Mouse (Mus musculus): ENCODE data around the gene Tmem174. TPM values are rescaled to one million over a fixed set of nuclear protein-coding genes. Genes with fewer than 3 reads are reported as not detected.

The Tmem174 gene
- polyA plus RNA-seq, 1 experiment from 2014 or later = not detected

DNA sequence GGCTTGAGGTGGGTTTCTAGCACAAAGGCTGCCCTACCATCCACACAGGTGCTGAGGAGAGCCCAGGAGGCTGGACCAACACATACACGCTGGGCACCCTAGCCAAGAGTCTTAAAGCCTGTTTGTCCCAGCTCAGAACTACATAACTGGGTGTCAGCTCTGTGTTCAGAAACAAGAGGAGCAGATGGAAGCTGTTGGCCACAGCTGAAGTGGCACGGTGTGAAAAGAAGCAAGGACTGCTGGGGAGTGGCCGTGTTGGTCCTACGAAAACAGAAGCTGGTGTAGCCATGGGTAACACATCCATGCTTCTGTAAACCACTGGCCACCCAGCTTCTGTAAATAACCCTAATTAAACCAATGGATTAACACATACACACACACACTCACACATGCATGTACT, 18.1 kb upstream of the Tmem174 start:
- Histone ChIP-seq H3K36me3 (replicated peaks) (no peaks in the 10 kb centered on the region), H3K27me3 (no peaks in the 10 kb centered on the region), H3K9ac (no peak overlapping the region), H3K4me1 (no peaks in the 10 kb centered on the region), H3K27ac (no peak overlapping the region), H3K4me2 (no peak overlapping the region), H3K4me3 (replicated peaks) (no peak overlapping the region), H3K9me3 (no peaks in the 10 kb centered on the region)
- ATAC-seq (ENCODE audit: low FRiP score) = no peak
- WGBS = 89% methylated on average over 4 of the region's 4 CpGs

- Histone ChIP-seq H3K4me2 (no peak overlapping the region), H3K4me1 (no peaks in the 10 kb centered on the region), H3K9me3 (no peaks in the 10 kb centered on the region), H3K9ac (no peak overlapping the region), H3K27me3 (no peaks in the 10 kb centered on the region), H3K27ac (no peak overlapping the region), H3K36me3 (replicated peaks) (no peaks in the 10 kb centered on the region), H3K4me3 (replicated peaks) (no peak overlapping the region)
- 85% methylated on average over 10 of the region's 10 CpGs for WGBS
- ATAC-seq (ENCODE audit: low FRiP score) = no peak
Observed at GRCm38 (mm10) chr13:98654129-98654939, 17.1 kb upstream of the Tmem174 start.

DNA sequence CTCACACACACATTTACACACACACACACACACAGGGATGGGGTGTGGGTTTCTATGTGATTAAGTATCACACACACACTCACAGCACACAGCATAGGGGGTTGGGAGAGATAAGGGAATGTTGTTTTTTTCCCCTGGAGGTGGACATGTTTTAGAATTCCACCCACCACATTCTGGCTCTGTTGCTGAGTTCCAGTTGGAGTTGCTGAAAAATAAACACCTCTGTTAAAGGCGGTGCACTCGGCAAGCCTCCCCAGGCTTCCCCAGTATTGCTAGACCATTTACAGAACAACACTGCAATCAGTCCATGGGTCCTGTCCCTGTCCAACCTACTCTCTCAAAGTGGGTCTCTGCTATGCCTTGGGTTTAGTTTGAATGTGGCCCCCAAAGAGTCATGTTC, 15.0 kb upstream of the Tmem174 start:
- no peak overlapping the region for H3K9ac ChIP-seq
- 93% methylated on average over 2 of the region's 2 CpGs for WGBS
- no peaks in the 10 kb centered on the region for H3K4me1 ChIP-seq
- 0 out of 2 replicates have a peak, but pooled peaks cover 3% of the 10 kb centered on the region for H3K9me3 ChIP-seq
- no peaks in the 10 kb centered on the region for H3K36me3 ChIP-seq (replicated peaks)
- no peak overlapping the region for H3K27ac ChIP-seq
- no peaks in the 10 kb centered on the region for H3K27me3 ChIP-seq
- ATAC-seq (ENCODE audit: low FRiP score) = no peak
- no peak overlapping the region for H3K4me3 ChIP-seq (replicated peaks)
- no peak overlapping the region for H3K4me2 ChIP-seq

- H3K36me3 ChIP-seq (replicated peaks) = no peaks in the 10 kb centered on the region
- 80% methylated on average over 17 of the region's 17 CpGs for WGBS
Observed at GRCm38 (mm10) chr13:98651228-98651977, 14.2 kb upstream of the Tmem174 start.

DNA sequence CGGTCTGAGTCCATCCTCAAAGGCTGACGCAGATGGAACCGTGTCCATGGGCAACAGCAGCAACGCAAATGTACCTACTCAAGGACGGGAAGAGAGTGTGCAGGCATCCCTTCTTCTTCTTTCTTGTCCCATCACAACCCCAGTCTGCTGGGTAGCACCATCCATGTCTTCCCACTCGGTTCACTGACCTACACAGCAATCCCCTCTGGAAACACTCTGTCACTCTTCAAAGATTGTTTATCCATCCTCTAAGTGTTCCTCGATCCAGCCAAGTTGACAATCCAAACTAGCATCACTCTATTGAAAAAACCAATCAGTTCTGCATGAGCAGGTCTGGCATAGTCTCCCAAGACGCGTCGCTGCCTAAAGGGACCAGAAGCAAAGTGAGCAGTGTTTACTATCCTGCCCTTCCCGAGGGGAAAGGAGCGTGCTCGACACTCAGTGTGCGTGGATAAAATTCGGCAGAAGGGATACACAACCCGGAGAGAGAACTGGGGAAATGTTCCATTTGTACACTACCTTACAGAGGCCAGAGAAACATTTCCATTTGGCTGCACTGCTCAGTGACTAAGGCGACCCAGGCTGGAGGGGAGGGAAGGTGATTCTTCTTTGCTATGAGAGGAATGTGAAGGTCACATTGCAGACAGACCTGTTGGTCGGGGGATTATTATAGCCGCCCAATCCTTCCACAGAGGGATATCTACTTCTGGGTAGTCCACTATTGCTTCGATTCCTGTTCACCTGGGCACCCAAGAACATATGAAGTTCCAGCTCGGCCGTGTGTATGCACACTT, 10.8 kb upstream of the Tmem174 start:
- Histone ChIP-seq H3K4me3 (replicated peaks) (no peak overlapping the region), H3K9me3 (0 out of 2 replicates have a peak, but pooled peaks cover 3% of the 10 kb centered on the region), H3K4me2 (no peak overlapping the region), H3K9ac (no peak overlapping the region), H3K27ac (no peak overlapping the region), H3K4me1 (no peaks in the 10 kb centered on the region), H3K27me3 (no peaks in the 10 kb centered on the region), H3K36me3 (replicated peaks) (no peaks in the 10 kb centered on the region)
- 87% methylated on average over 22 of the region's 22 CpGs for WGBS
- ATAC-seq (ENCODE audit: low FRiP score) = no peak

More at GRCm38 (mm10) chr13:98651228-98651977, 14.2 kb upstream of the Tmem174 start:
- no peaks in the 10 kb centered on the region for H3K4me1 ChIP-seq
- no peak overlapping the region for H3K4me3 ChIP-seq (replicated peaks)
- 0 out of 2 replicates have a peak, but pooled peaks cover 3% of the 10 kb centered on the region for H3K9me3 ChIP-seq
- ATAC-seq (ENCODE audit: low FRiP score) = no peak
- H3K9ac ChIP-seq = no peak overlapping the region
- no peak overlapping the region for H3K4me2 ChIP-seq
- H3K27me3 ChIP-seq = no peaks in the 10 kb centered on the region
- H3K27ac ChIP-seq = no peak overlapping the region

DNA sequence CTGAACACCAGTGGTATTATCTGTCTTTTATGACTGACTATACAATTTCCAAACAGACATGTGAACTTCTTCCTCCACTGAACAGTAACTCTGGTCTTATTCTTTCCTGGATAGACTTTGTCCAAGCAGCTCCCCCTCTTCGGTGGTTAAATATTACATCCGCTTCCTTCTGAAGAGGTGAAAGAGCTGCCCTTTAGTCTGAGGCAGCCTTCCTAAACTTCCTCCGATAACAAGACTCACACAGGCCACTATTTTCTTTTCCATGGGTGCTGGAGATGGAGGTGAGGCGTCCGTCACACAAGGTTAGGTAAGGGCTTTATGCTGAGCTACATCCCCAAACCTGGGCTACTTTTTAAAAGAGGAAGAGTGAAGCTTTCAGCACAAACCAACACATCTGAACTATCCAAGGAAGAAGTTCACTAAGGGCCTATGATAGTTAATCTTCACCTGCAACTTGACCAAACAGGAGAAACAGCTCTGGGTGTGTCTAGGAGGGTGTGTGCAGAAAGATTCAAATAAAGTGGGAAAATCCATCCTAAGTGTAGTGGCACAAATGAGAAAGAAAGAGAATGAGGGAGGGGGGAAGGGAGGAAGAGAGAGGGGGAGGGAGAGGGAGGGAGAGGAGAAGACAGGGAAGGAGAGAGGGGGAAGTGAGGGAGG, 1.4 kb upstream of the Tmem174 start:
- Histone ChIP-seq H3K4me3 (replicated peaks) (no peak overlapping the region), H3K9me3 (no peaks in the 10 kb centered on the region), H3K9ac (no peak overlapping the region), H3K4me1 (no peaks in the 10 kb centered on the region), H3K27me3 (no peaks in the 10 kb centered on the region; the same call in 1 of the 2 replicates), H3K4me2 (no peak overlapping the region), H3K27ac (no peak overlapping the region), H3K36me3 (replicated peaks) (no peaks in the 10 kb centered on the region)
- ATAC-seq (ENCODE audit: low FRiP score) = no peak
- WGBS = 93% methylated on average over 5 of the region's 5 CpGs

GRCm38 (mm10) chr13:98636571-98636970, 639 bp downstream of the Tmem174 start:
- Histone ChIP-seq H3K4me3 (replicated peaks) (no peak overlapping the region), H3K9me3 (no peaks in the 10 kb centered on the region), H3K9ac (no peak overlapping the region), H3K27me3 (no peaks in the 10 kb centered on the region; the same call in 1 of the 2 replicates), H3K4me1 (no peaks in the 10 kb centered on the region), H3K27ac (no peak overlapping the region), H3K4me2 (no peak overlapping the region), H3K36me3 (replicated peaks) (no peaks in the 10 kb centered on the region)
- no peak for ATAC-seq (ENCODE audit: low FRiP score)
- WGBS = 72% methylated on average over 18 of the region's 18 CpGs

GRCm38 (mm10) chr13:98633641-98634484, 3.3 kb downstream of the Tmem174 start:
- WGBS = 62% methylated on average over 6 of the region's 6 CpGs
- H3K36me3 ChIP-seq (replicated peaks) = no peaks in the 10 kb centered on the region
- no peak for ATAC-seq (ENCODE audit: low FRiP score)
- no peaks in the 10 kb centered on the region for H3K4me1 ChIP-seq
- no peak overlapping the region for H3K27ac ChIP-seq
- H3K9ac ChIP-seq = no peak overlapping the region
- no peaks in the 10 kb centered on the region for H3K9me3 ChIP-seq
- no peak overlapping the region for H3K4me2 ChIP-seq
- no peak overlapping the region for H3K4me3 ChIP-seq (replicated peaks)
- H3K27me3 ChIP-seq = no peaks in the 10 kb centered on the region; the same call in 1 of the 2 replicates

DNA sequence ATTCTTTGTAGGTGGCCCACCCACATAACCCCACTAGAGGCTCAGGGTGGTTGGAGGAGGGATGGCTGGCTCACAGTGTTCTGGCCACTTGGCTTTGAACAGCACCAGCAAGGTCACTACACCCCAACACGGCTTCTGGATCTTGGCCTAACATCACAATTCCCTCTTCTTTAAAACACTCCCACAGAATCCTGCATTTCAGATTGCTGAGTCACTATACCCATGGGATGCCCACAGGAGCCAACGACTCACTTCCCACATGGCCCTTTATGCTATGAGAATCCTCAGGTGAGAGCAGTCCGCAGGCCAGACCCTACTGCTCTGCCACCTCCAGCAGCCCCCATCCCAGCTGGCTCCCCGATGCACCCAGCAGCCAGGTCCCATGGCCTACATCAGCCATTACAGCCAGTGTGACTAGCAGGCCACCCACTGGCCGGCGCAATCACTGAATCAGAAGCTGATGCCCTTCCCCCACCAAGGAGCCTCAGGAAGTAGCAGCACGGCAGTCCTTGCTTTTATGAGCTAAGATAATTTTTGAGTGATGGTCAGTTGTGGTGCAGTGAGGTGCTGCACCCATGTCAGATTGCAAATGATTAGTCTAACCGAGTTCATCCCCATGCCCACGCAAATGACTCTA, 4.8 kb downstream of the Tmem174 start:
- H3K4me3 ChIP-seq (replicated peaks) = no peak overlapping the region
- no peaks in the 10 kb centered on the region for H3K9me3 ChIP-seq
- 81% methylated on average over 9 of the region's 9 CpGs for WGBS
- ATAC-seq (ENCODE audit: low FRiP score) = no peak
- H3K27ac ChIP-seq = no peak overlapping the region
- no peak overlapping the region for H3K4me2 ChIP-seq
- no peak overlapping the region for H3K9ac ChIP-seq
- H3K4me1 ChIP-seq = no peaks in the 10 kb centered on the region
- no peaks in the 10 kb centered on the region; the same call in 1 of the 2 replicates for H3K27me3 ChIP-seq
- no peaks in the 10 kb centered on the region for H3K36me3 ChIP-seq (replicated peaks)

DNA sequence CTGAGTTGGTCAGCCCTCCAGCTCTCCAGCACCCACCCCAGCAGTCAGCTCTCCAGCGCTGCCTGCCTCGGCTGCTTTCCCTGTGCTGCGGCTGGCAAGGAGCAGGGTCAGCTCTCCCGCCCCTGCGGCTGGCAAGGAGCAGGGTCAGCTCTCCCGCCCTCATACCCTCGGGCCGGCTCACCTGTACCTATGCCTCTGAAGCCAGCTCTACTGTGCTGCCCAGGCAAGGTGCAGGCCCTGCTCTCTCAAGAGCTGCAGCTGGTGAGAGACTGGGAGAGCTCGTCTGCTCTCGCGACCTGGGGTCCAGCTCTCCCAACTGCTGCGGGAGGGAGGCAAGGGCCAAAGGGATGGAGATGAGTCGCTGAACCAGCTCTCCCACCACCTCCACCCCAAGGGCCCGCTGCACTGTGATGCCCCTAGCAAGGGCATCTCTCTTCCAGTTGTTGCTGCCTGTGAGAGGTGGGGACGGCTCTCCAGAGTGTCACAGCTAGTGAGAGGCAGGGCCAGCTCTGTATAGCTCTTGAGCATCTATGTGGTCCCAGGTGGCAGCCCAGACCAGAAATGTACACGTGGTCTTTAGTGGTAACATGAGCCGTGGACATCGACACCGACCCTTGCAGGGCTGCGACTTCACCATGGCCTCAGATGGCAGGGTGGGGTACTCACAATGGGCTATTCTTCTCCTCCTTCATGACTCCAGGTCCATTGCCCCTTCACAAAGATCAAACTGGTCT, 5.9 kb downstream of the Tmem174 start:
- H3K27me3 ChIP-seq = no peaks in the 10 kb centered on the region; the same call in 1 of the 2 replicates
- no peak overlapping the region for H3K27ac ChIP-seq
- H3K4me2 ChIP-seq = no peak overlapping the region
- no peaks in the 10 kb centered on the region for H3K4me1 ChIP-seq
- H3K9ac ChIP-seq = no peak overlapping the region
- ATAC-seq (ENCODE audit: low FRiP score) = no peak
- H3K9me3 ChIP-seq = no peaks in the 10 kb centered on the region
- 46% methylated on average over 20 of the region's 20 CpGs for WGBS
- no peaks in the 10 kb centered on the region for H3K36me3 ChIP-seq (replicated peaks)
- H3K4me3 ChIP-seq (replicated peaks) = no peak overlapping the region

Measured in forebrain, embryonic 12.5 days (tissue).